8 mouse cellular contexts compared by ENCODE assay signal in genomic region chr7:127233765-127234164, GRCm38 (mm10). TPM values are rescaled to one million over a fixed set of nuclear protein-coding genes. Genes with fewer than 3 reads are reported as not detected.
DNase-seq lines count a peak whose midpoint lies in the region; ATAC-seq and TF ChIP-seq lines count a peak whose summit lies in the region.

No protein-coding gene starts in this region.

- H3K4me3 ChIP-seq in kidney, embryonic 15.5 days (replicated peaks): peak overlapping the region; percentile 99
- H3K4me3 ChIP-seq in cortical plate, adult 2 months (ENCODE audit: insufficient read depth, low read length): peak overlapping the region; percentile 96
- peak overlapping the region; percentile 65 for H3K4me3 ChIP-seq in hindbrain, postnatal 0 days (ENCODE audit: low read length)
- H3K4me3 ChIP-seq in midbrain, postnatal 0 days (ENCODE audit: low read depth, low read length): peak overlapping the region; percentile 96

- no peaks in the 10 kb centered on the region for H3K9me3 ChIP-seq in kidney, embryonic 15.5 days (replicated peaks)
- H3K9me3 ChIP-seq in hindbrain, postnatal 0 days (ENCODE audit: low read length): no peaks in the 10 kb centered on the region
- no peaks in the 10 kb centered on the region for H3K9me3 ChIP-seq in midbrain, postnatal 0 days (ENCODE audit: low read length)

- no peak for DNase-seq in kidney, adult 18-20 months
- no peak for DNase-seq in hindbrain, postnatal 0 days (ENCODE audit: low spot score)
- DNase-seq in midbrain, postnatal 0 days (ENCODE audit: low spot score): no peak
- no peak for DNase-seq in layer of hippocampus, adult 18-20 months (ENCODE audit: low spot score in 2 of 2)

- 3% methylated on average over 9 of the region's 9 CpGs for WGBS in kidney, embryonic 15.5 days
- 3% methylated on average over 9 of the region's 9 CpGs for WGBS in hindbrain, postnatal 0 days
- WGBS in midbrain, postnatal 0 days: 5% methylated on average over 9 of the region's 9 CpGs

- no peak for ATAC-seq in kidney, embryonic 15.5 days (replicated peaks; ENCODE audit: low FRiP score)
- ATAC-seq in hindbrain, postnatal 0 days: no peak
- ATAC-seq in midbrain, postnatal 0 days (ENCODE audit: low FRiP score): no peak
- ATAC-seq in inflammation-experienced regulatory T-cells, adult 6 months: no peak
- ATAC-seq in erythroid progenitor cell, adult 5-6 weeks (replicated peaks; ENCODE audit: low FRiP score, poor library complexity, severe bottlenecking): no peak

- H3K27me3 ChIP-seq in kidney, embryonic 15.5 days: no peaks in the 10 kb centered on the region
- no peaks in the 10 kb centered on the region for H3K27me3 ChIP-seq in hindbrain, postnatal 0 days (ENCODE audit: insufficient read depth, low read length)
- H3K27me3 ChIP-seq in midbrain, postnatal 0 days (ENCODE audit: insufficient read depth, low read length): no peaks in the 10 kb centered on the region

- peak overlapping the region; percentile 98 for H3K9ac ChIP-seq in kidney, embryonic 15.5 days
- H3K9ac ChIP-seq in hindbrain, postnatal 0 days (replicated peaks; ENCODE audit: low read length): peak overlapping the region; percentile 96
- H3K9ac ChIP-seq in midbrain, postnatal 0 days (replicated peaks; ENCODE audit: low read length, poor library complexity, severe bottlenecking): peak overlapping the region; percentile 97

- peaks cover 36% of the 10 kb centered on the region for H3K4me1 ChIP-seq in kidney, embryonic 15.5 days
- peaks cover 7% of the 10 kb centered on the region for H3K4me1 ChIP-seq in cortical plate, adult 2 months (ENCODE audit: control insufficient read depth, insufficient read depth, low read length)
- H3K4me1 ChIP-seq in hindbrain, postnatal 0 days (ENCODE audit: insufficient read depth, low read length): peaks cover 11% of the 10 kb centered on the region; the same call in 1 of the 2 replicates
- peaks cover 17% of the 10 kb centered on the region for H3K4me1 ChIP-seq in midbrain, postnatal 0 days (ENCODE audit: insufficient read depth, low read length)

- H3K27ac ChIP-seq in kidney, embryonic 15.5 days: peak overlapping the region; percentile 99
- no peak overlapping the region for H3K27ac ChIP-seq in cortical plate, adult 2 months (ENCODE audit: insufficient read depth, low read length)
- H3K27ac ChIP-seq in hindbrain, postnatal 0 days: peak overlapping the region; percentile 98
- H3K27ac ChIP-seq in midbrain, postnatal 0 days (ENCODE audit: low read depth, low read length): peak overlapping the region; percentile 99

- TF ChIP-seq POLR2A in cortical plate, adult 2 months (IDR thresholded peaks at IDR 0.05; ENCODE audit: extremely low read depth, insufficient read depth, low read length): no peak

- H3K36me3 ChIP-seq in kidney, embryonic 15.5 days: peaks cover 59% of the 10 kb centered on the region
- H3K36me3 ChIP-seq in hindbrain, postnatal 0 days (ENCODE audit: insufficient read depth, low read length): peaks cover 29% of the 10 kb centered on the region
- H3K36me3 ChIP-seq in midbrain, postnatal 0 days (ENCODE audit: insufficient read depth, low read length): peaks cover 17% of the 10 kb centered on the region

- no peak for TF ChIP-seq CTCF in cortical plate, adult 2 months (IDR thresholded peaks at IDR 0.05; ENCODE audit: extremely low read depth, insufficient read depth, low read length)
- no peak for TF ChIP-seq CTCF in hindbrain, postnatal 0 days (IDR thresholded peaks at IDR 0.05; ENCODE audit: low read depth)
- TF ChIP-seq CTCF in midbrain, postnatal 0 days (IDR thresholded peaks at IDR 0.05): no peak

- peak overlapping the region; percentile 71 for H3K4me2 ChIP-seq in kidney, embryonic 15.5 days
- H3K4me2 ChIP-seq in hindbrain, postnatal 0 days (ENCODE audit: low read depth, low read length): peak overlapping the region; percentile 65
- H3K4me2 ChIP-seq in midbrain, postnatal 0 days (ENCODE audit: low read depth, low read length, poor library complexity, severe bottlenecking): peak overlapping the region; percentile 68

RNA-seq across cellular contexts. Expression of gene Sept1, which starts 0.8 kb away (rescaled TPM):
- polyA plus RNA-seq in kidney, embryonic 15.5 days (2015; fragmentation: Nextera tagmentation; extraction: Ambion mirVana): 21.3 and 21.7 TPM in 2 replicates
- polyA plus RNA-seq in cortical plate, adult 2 months (2012; rRNA removed): 9.2 and 10.4 TPM in 2 replicates
- total RNA-seq in hindbrain, postnatal 0 days (2014; rRNA removed): 4.6 and 5.0 TPM in 2 replicates
- polyA plus RNA-seq in hindbrain, postnatal 0 days (2015; fragmentation: Nextera tagmentation; extraction: Ambion mirVana): 3.8 and 5.2 TPM in 2 replicates
- 0.22 and 3.7 TPM in 2 replicates for total RNA-seq in midbrain, postnatal 0 days (2014; rRNA removed)
- polyA plus RNA-seq in midbrain, postnatal 0 days (2015; fragmentation: Nextera tagmentation; extraction: Ambion mirVana): 4.2 and 5.3 TPM in 2 replicates
- polyA plus RNA-seq in inflammation-experienced regulatory T-cells, adult 6 months (2017; shearing (Covaris generic)): 100 to 1,000 TPM; 783 to 927 (median 807) TPM
- total RNA-seq in erythroid progenitor cell, adult 5-6 weeks (2015; ENCODE audit: low replicate concordance): 36.0 and 65.2 TPM in 2 replicates
- total RNA-seq in erythroid progenitor cell, adult 5-6 weeks (2017; ENCODE audit: low replicate concordance): 24.0 and 44.4 TPM in 2 replicates
- 1 to 10 TPM; 5.9 to 7.9 TPM for total RNA-seq in layer of hippocampus, adult 18-20 months (2021)

RNA-seq across cellular contexts. Expression of gene Zfp553, which starts 0.9 kb away (rescaled TPM):
- 41.7 and 46.1 TPM in 2 replicates for polyA plus RNA-seq in kidney, embryonic 15.5 days (2015; fragmentation: Nextera tagmentation; extraction: Ambion mirVana)
- 13.5 and 15.5 TPM in 2 replicates for polyA plus RNA-seq in cortical plate, adult 2 months (2012; rRNA removed)
- 41.0 and 43.3 TPM in 2 replicates for total RNA-seq in hindbrain, postnatal 0 days (2014; rRNA removed)
- 31.7 and 33.9 TPM in 2 replicates for polyA plus RNA-seq in hindbrain, postnatal 0 days (2015; fragmentation: Nextera tagmentation; extraction: Ambion mirVana)
- 37.4 and 39.6 TPM in 2 replicates for total RNA-seq in midbrain, postnatal 0 days (2014; rRNA removed)
- polyA plus RNA-seq in midbrain, postnatal 0 days (2015; fragmentation: Nextera tagmentation; extraction: Ambion mirVana): 32.3 TPM in 2 replicates
- polyA plus RNA-seq in inflammation-experienced regulatory T-cells, adult 6 months (2017; shearing (Covaris generic)): 1 to 10 TPM; 3.3 to 6.8 (median 4.6) TPM
- 2.5 and 2.9 TPM in 2 replicates for total RNA-seq in erythroid progenitor cell, adult 5-6 weeks (2015; ENCODE audit: low replicate concordance)
- 0.77 and 10.0 TPM in 2 replicates for total RNA-seq in erythroid progenitor cell, adult 5-6 weeks (2017; ENCODE audit: low replicate concordance)
- 10 to 100 TPM; 22.4 TPM for total RNA-seq in layer of hippocampus, adult 18-20 months (2021)

RNA-seq across cellular contexts. Expression of gene Zfp771, which starts 10.3 kb away (rescaled TPM):
- 59.3 and 62.3 TPM in 2 replicates for polyA plus RNA-seq in kidney, embryonic 15.5 days (2015; fragmentation: Nextera tagmentation; extraction: Ambion mirVana)
- 109 and 110 TPM in 2 replicates for polyA plus RNA-seq in cortical plate, adult 2 months (2012; rRNA removed)
- total RNA-seq in hindbrain, postnatal 0 days (2014; rRNA removed): 101 and 108 TPM in 2 replicates
- polyA plus RNA-seq in hindbrain, postnatal 0 days (2015; fragmentation: Nextera tagmentation; extraction: Ambion mirVana): 89.0 and 89.2 TPM in 2 replicates
- total RNA-seq in midbrain, postnatal 0 days (2014; rRNA removed): 76.8 and 94.5 TPM in 2 replicates
- 80.2 and 83.8 TPM in 2 replicates for polyA plus RNA-seq in midbrain, postnatal 0 days (2015; fragmentation: Nextera tagmentation; extraction: Ambion mirVana)
- polyA plus RNA-seq in inflammation-experienced regulatory T-cells, adult 6 months (2017; shearing (Covaris generic)): 1 to 10 TPM in 1 of 3 experiments, under 1 TPM in 1, not detected in 1; 0.46 to 1.5 TPM
- 4.0 TPM in 1 of 2 replicates, not detected in the other for total RNA-seq in erythroid progenitor cell, adult 5-6 weeks (2015; ENCODE audit: low replicate concordance)
- total RNA-seq in erythroid progenitor cell, adult 5-6 weeks (2017; ENCODE audit: low replicate concordance): 0.26 TPM in 1 of 2 replicates, not detected in the other
- total RNA-seq in layer of hippocampus, adult 18-20 months (2021): 10 to 100 TPM; 62.6 to 66.0 TPM

RNA-seq across cellular contexts. Expression of gene Mylpf, which starts 25.1 kb away (rescaled TPM):
- polyA plus RNA-seq in kidney, embryonic 15.5 days (2015; fragmentation: Nextera tagmentation; extraction: Ambion mirVana): 51.1 and 90.2 TPM in 2 replicates
- 2.0 and 2.2 TPM in 2 replicates for polyA plus RNA-seq in cortical plate, adult 2 months (2012; rRNA removed)
- 15.5 TPM in 1 of 2 replicates, not detected in the other for total RNA-seq in hindbrain, postnatal 0 days (2014; rRNA removed)
- 3.0 and 3.1 TPM in 2 replicates for polyA plus RNA-seq in hindbrain, postnatal 0 days (2015; fragmentation: Nextera tagmentation; extraction: Ambion mirVana)
- total RNA-seq in midbrain, postnatal 0 days (2014; rRNA removed): 0.90 and 1.4 TPM in 2 replicates
- 1.5 and 2.2 TPM in 2 replicates for polyA plus RNA-seq in midbrain, postnatal 0 days (2015; fragmentation: Nextera tagmentation; extraction: Ambion mirVana)
- 10 to 100 TPM; 23.0 to 25.8 (median 23.4) TPM for polyA plus RNA-seq in inflammation-experienced regulatory T-cells, adult 6 months (2017; shearing (Covaris generic))
- 24.3 and 28.1 TPM in 2 replicates for total RNA-seq in erythroid progenitor cell, adult 5-6 weeks (2015; ENCODE audit: low replicate concordance)
- total RNA-seq in erythroid progenitor cell, adult 5-6 weeks (2017; ENCODE audit: low replicate concordance): 25.7 and 48.9 TPM in 2 replicates
- 1 to 10 TPM; 1.7 to 2.2 TPM for total RNA-seq in layer of hippocampus, adult 18-20 months (2021)

RNA-seq across cellular contexts. Expression of gene Tbc1d10b, which starts 25.5 kb away (rescaled TPM):
- 23.4 and 26.7 TPM in 2 replicates for polyA plus RNA-seq in kidney, embryonic 15.5 days (2015; fragmentation: Nextera tagmentation; extraction: Ambion mirVana)
- polyA plus RNA-seq in cortical plate, adult 2 months (2012; rRNA removed): 70.4 and 76.0 TPM in 2 replicates
- 68.6 and 69.4 TPM in 2 replicates for total RNA-seq in hindbrain, postnatal 0 days (2014; rRNA removed)
- 25.4 and 28.1 TPM in 2 replicates for polyA plus RNA-seq in hindbrain, postnatal 0 days (2015; fragmentation: Nextera tagmentation; extraction: Ambion mirVana)
- total RNA-seq in midbrain, postnatal 0 days (2014; rRNA removed): 70.2 and 72.3 TPM in 2 replicates
- 24.5 and 28.7 TPM in 2 replicates for polyA plus RNA-seq in midbrain, postnatal 0 days (2015; fragmentation: Nextera tagmentation; extraction: Ambion mirVana)
- polyA plus RNA-seq in inflammation-experienced regulatory T-cells, adult 6 months (2017; shearing (Covaris generic)): 10 to 100 TPM; 13.2 to 16.6 (median 13.6) TPM
- 25.6 and 36.4 TPM in 2 replicates for total RNA-seq in erythroid progenitor cell, adult 5-6 weeks (2015; ENCODE audit: low replicate concordance)
- total RNA-seq in erythroid progenitor cell, adult 5-6 weeks (2017; ENCODE audit: low replicate concordance): 85.3 and 173 TPM in 2 replicates
- 100 to 1,000 TPM in 1 of 2 experiments, 10 to 100 TPM in 1; 93.5 to 106 TPM for total RNA-seq in layer of hippocampus, adult 18-20 months (2021)

Comparison
In these comparisons a context has a peak if more than half of its experiments do, and no peak if none do; other contexts are left out.
1. RNA of gene Sept1, which starts 0.8 kb away (polyA plus RNA-seq): 783 to 927 TPM in inflammation-experienced regulatory T-cells, adult 6 months; 21.3 to 21.7 TPM in kidney, embryonic 15.5 days, 9.2 to 10.4 TPM in cortical plate, adult 2 months, 4.2 to 5.3 TPM in midbrain, postnatal 0 days and 3.8 to 5.2 TPM in hindbrain, postnatal 0 days; every median in the first group is over 10 times any median in the second.
2. RNA of gene Zfp771, which starts 10.3 kb away (polyA plus RNA-seq): 109 to 110 TPM in cortical plate, adult 2 months, 89.0 to 89.2 TPM in hindbrain, postnatal 0 days, 80.2 to 83.8 TPM in midbrain, postnatal 0 days and 59.3 to 62.3 TPM in kidney, embryonic 15.5 days; 0.46 to 1.5 TPM in inflammation-experienced regulatory T-cells, adult 6 months; every median in the first group is over 10 times any median in the second.
3. Peak in every context shown above with its lines, with median percentiles within 50 percentile points of each other: H3K4me2 ChIP-seq, H3K4me3 ChIP-seq and H3K9ac ChIP-seq.